Mouse (Mus musculus) liver, postnatal 0 days (tissue): ENCODE data around the gene Olfr1453. TPM values are rescaled to one million over a fixed set of nuclear protein-coding genes. Genes with fewer than 3 reads are reported as not detected.
"Not testable (repeated sequence)": the region's sequence is repeated elsewhere in the genome, so short reads cannot be mapped to it uniquely, and the experiment has no call there.

Experiments used
- ATAC-seq: fragments of 200-750 bp; cut with Nextera tagmentation; 2 replicates; pipeline ENCODE4 v1.8.0; 2017; ENCODE audit warnings: mild to moderate bottlenecking, moderate library complexity
- DNase-seq: peaks from one replicate; pipeline ENCODE4 v3.0.0-alpha.2; 2016
- H3K27ac ChIP-seq: fragments of 300-500 bp; sonication (generic); 2 replicates; pipeline ENCODE4 v1.5.1; 2014; ENCODE audit warnings: antibody characterized with exemption, moderate library complexity, mild to moderate bottlenecking, low read depth
- H3K27me3 ChIP-seq: fragments of 300-500 bp; sonication (generic); 2 replicates; pipeline ENCODE4 v1.6.1; 2014; ENCODE audit warnings: low read length, control low read depth, mixed read lengths; ENCODE audit not compliant: insufficient read depth
- H3K36me3 ChIP-seq: fragments of 300-500 bp; sonication (generic); replicated peaks from 2 replicates; pipeline ENCODE4 v1.6.1; 2014; ENCODE audit warnings: mild to moderate bottlenecking, control low read depth, low read length, moderate library complexity, mixed read lengths; ENCODE audit not compliant: insufficient read depth
- H3K4me1 ChIP-seq: fragments of 300-500 bp; sonication (generic); 2 replicates; pipeline ENCODE4 v1.6.1; 2014; ENCODE audit warnings: antibody characterized with exemption, mild to moderate bottlenecking, control low read depth; ENCODE audit not compliant: insufficient read depth
- H3K4me2 ChIP-seq: fragments of 300-500 bp; sonication (generic); 2 replicates; pipeline ENCODE4 v1.6.1; 2014; ENCODE audit warnings: low read depth, mild to moderate bottlenecking, low read length, moderate library complexity, mixed read lengths
- H3K4me3 ChIP-seq: fragments of 300-500 bp; sonication (generic); 2 replicates; pipeline ENCODE4 v1.5.1; 2014; ENCODE audit warnings: low read depth, low read length
- H3K9ac ChIP-seq: fragments of 300-500 bp; sonication (generic); replicated peaks from 2 replicates; pipeline ENCODE4 v1.6.1; 2014; ENCODE audit warnings: mild to moderate bottlenecking, moderate library complexity
- H3K9me3 ChIP-seq: fragments of 300-500 bp; sonication (generic); 2 replicates; pipeline ENCODE4 v1.6.1; 2016; ENCODE audit warnings: mild to moderate bottlenecking, control low read depth, low read length, mixed read lengths
- CTCF ChIP-seq: sonication (generic); IDR thresholded peaks from 2 replicates; pipeline ENCODE4 v1.5.1; 2016; ENCODE audit warnings: antibody characterized with exemption, low read depth
- EP300 ChIP-seq: IDR thresholded peaks from 2 replicates; pipeline ENCODE4 v1.6.1; 2016; ENCODE audit warnings: antibody characterized with exemption, low read depth, mild to moderate bottlenecking
- WGBS: fragments of 180-500 bp; shearing (Covaris S2); extraction: QIAGEN DNeasy Blood & Tissue Kit; methylation state at CpG from one replicate; pipeline ENCODE4 v1.1.7; 2014; ENCODE audit not compliant: insufficient replicate concordance; 5-methylcytosine and 5-hydroxymethylcytosine counted together
- polyA plus RNA-seq: library from polyadenylated mRNA; unstranded; fragments of >200 nt; fragmentation: Nextera tagmentation; extraction: Ambion mirVana; gene quantifications from 2 replicates; pipeline ENCODE4 v1.2.1, GENCODE M21; 2015

The Olfr1453 gene
- not detected in 2 replicates for polyA plus RNA-seq

DNA sequence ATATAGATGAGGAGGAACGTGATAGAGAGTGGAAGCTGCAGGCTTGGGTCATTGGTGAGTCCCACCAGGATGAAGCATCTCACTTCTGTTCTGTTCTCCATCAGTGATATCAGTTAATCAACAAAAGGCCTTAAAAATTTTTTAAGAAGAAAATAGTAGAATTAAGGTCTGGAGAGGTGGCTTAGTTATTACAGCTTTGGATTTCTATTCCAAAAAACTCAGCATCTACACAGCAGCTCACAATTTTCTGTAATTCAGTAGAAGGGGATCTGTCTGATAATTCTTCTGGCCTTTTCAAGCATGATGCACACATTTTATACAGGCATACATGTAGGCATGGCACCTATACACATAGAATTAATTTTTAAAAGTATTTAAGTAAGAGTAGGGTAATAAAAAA, at the start of gene Olfr1453:
Gene Olfr1453, minus strand, starts transcription at position 101 of the 400 bp plus-strand sequence.
- Histone ChIP-seq H3K27me3 (no peaks in the 10 kb centered on the region), H3K4me1 (no peaks in the 10 kb centered on the region), H3K36me3 (no peaks in the 10 kb centered on the region), H3K9ac (no peak within 1 kb of the TSS), H3K9me3 (no peaks in the 10 kb centered on the region), H3K4me2 (no peak within 1 kb of the TSS), H3K27ac (no peak within 1 kb of the TSS), H3K4me3 (no peak within 1 kb of the TSS)
- ATAC-seq = no peak
- 60% methylated on average over 1 of the region's 1 CpGs for WGBS
- TF ChIP-seq CTCF (no peak), EP300 (no peak)
- DNase-seq = no peak

DNA sequence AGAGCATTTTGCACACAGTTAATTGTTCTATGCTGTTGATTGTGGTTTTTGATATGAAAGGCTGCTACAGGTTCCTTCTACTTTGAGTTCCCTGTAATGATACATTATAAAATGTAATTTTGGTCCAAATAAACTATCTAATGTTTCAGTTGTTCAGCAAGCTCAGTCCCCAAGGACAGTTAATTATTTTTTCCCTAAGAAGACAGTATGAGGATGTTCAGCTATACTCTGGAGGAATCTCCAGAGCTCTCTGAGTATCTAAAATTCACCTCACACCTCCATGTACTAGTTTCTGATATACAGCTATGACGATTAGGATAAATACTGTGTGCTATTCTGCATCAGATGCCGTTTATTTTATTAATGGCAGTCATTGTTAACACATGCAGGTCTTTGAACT, 32.2 kb upstream of the Olfr1453 start, which contains the start of gene Olfr1454:
Gene Olfr1454, plus strand, starts transcription at position 301 of the 400 bp plus-strand sequence.
- no peak for ATAC-seq
- no peaks in the 10 kb centered on the region for H3K27me3 ChIP-seq
- no peak for TF ChIP-seq CTCF
- no peak for TF ChIP-seq EP300
- H3K9me3 ChIP-seq = no peaks in the 10 kb centered on the region; the same call in 1 of the 2 replicates
- no peak within 1 kb of the TSS for H3K27ac ChIP-seq
- H3K4me3 ChIP-seq = no peak within 1 kb of the TSS
- no peaks in the 10 kb centered on the region for H3K4me1 ChIP-seq
- no peak for DNase-seq
- 62% methylated on average over 2 of the region's 2 CpGs for WGBS
- no peak within 1 kb of the TSS for H3K4me2 ChIP-seq
- H3K36me3 ChIP-seq = no peaks in the 10 kb centered on the region
- H3K9ac ChIP-seq = no peak within 1 kb of the TSS

- H3K9me3 ChIP-seq = no peaks in the 10 kb centered on the region
These were observed 33.4 kb downstream of the Olfr1453 start, which contains the start of gene Olfr1451 for GRCm38 (mm10) chr19:12994714-12995113. Gene Olfr1451, plus strand, starts transcription at chr19:12995014.

DNA sequence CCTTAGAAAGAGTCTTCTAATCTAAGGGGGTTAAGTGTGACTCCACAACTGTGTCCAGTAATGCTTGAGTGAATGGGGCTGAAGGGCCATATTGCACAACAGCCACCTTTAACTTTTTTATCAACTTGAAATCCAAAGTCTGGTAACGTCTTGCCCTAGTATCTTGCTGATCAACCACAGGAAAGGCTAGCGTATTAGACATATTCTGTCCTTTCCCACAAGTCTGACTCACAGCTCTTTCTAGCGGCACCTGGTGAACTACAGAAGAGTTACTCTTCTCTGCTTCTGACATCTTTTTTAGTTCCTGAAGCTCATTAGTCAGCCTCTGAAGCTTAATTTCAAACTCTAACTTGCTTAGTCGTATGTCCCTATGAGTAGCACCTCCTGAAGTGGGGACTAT, 35.8 kb downstream of the Olfr1453 start:
- WGBS = 83% methylated on average over 4 of the region's 4 CpGs
- H3K27me3 ChIP-seq, DNase-seq, H3K36me3 ChIP-seq, H3K4me2 ChIP-seq, H3K4me1 ChIP-seq, H3K27ac ChIP-seq, H3K9ac ChIP-seq, H3K4me3 ChIP-seq, ATAC-seq, H3K9me3 ChIP-seq: not testable (repeated sequence)

More at GRCm38 (mm10) chr19:12994714-12995113, 33.4 kb downstream of the Olfr1453 start, which contains the start of gene Olfr1451:
- no peaks in the 10 kb centered on the region for H3K27me3 ChIP-seq
- H3K4me1 ChIP-seq = no peaks in the 10 kb centered on the region
- H3K4me2 ChIP-seq = no peak within 1 kb of the TSS
- H3K36me3 ChIP-seq = no peaks in the 10 kb centered on the region
- H3K9ac ChIP-seq = no peak within 1 kb of the TSS
- no peak for TF ChIP-seq EP300
- no peak for TF ChIP-seq CTCF
- no peak within 1 kb of the TSS for H3K4me3 ChIP-seq
- no peak within 1 kb of the TSS for H3K27ac ChIP-seq
- ATAC-seq (no peak), DNase-seq (no peak)
- WGBS = 59% methylated on average over 2 of the region's 2 CpGs

Other genes with a start within 250 kb of the Olfr1453 start
- gene Zfp91, start 232.2 kb downstream of the Olfr1453 start, polyA plus RNA-seq = 6.7 and 7.0 TPM in 2 replicates
- 3.1 and 4.1 TPM in 2 replicates for gene Lpxn, start 232.1 kb downstream of the Olfr1453 start, polyA plus RNA-seq
- not detected in 2 replicates for gene Gm5244, start 181.6 kb downstream of the Olfr1453 start, polyA plus RNA-seq
- not detected in 2 replicates for gene Olfr1444, start 171.0 kb downstream of the Olfr1453 start, polyA plus RNA-seq
- not detected in 2 replicates for gene Olfr1445, start 144.5 kb downstream of the Olfr1453 start, polyA plus RNA-seq
- not detected in 2 replicates for gene Olfr1446, start 134.8 kb downstream of the Olfr1453 start, polyA plus RNA-seq
- gene Olfr1447, start 124.6 kb downstream of the Olfr1453 start, polyA plus RNA-seq = not detected in 2 replicates
- not detected in 2 replicates for gene Olfr1448, start 103.9 kb downstream of the Olfr1453 start, polyA plus RNA-seq
- gene Olfr1449, start 97.5 kb downstream of the Olfr1453 start, polyA plus RNA-seq = not detected in 2 replicates
- not detected in 2 replicates for gene Olfr1450, start 78.1 kb downstream of the Olfr1453 start, polyA plus RNA-seq
- not detected in 2 replicates for gene Olfr1451, start 33.3 kb downstream of the Olfr1453 start, polyA plus RNA-seq
- gene Olfr1454, start 32.3 kb upstream of the Olfr1453 start, polyA plus RNA-seq = not detected in 2 replicates
- not detected in 2 replicates for gene Olfr1457, start 69.6 kb upstream of the Olfr1453 start, polyA plus RNA-seq
- not detected in 2 replicates for gene Olfr1458, start 78.4 kb upstream of the Olfr1453 start, polyA plus RNA-seq
- gene Olfr1459, start 121.2 kb upstream of the Olfr1453 start, polyA plus RNA-seq = not detected in 2 replicates
- not detected in 2 replicates for gene Olfr1461, start 134.7 kb upstream of the Olfr1453 start, polyA plus RNA-seq
- not detected in 2 replicates for gene Olfr1462, start 157.4 kb upstream of the Olfr1453 start, polyA plus RNA-seq
- not detected in 2 replicates for gene Olfr1463, start 203.0 kb upstream of the Olfr1453 start, polyA plus RNA-seq